Mouse (Mus musculus) liver, embryonic 11.5 days (tissue): ENCODE results near the gene Pradc1. TPM values are rescaled to one million over a fixed set of nuclear protein-coding genes. Genes with fewer than 3 reads are reported as not detected.

ENCODE experiments used
- ATAC-seq: fragments of 200-750 bp; cut with Nextera tagmentation; replicated peaks from 2 replicates; pipeline ENCODE4 v1.8.0; 2017; ENCODE audit warnings: moderate number of reproducible peaks, mild to moderate bottlenecking, moderate TSS enrichment, moderate library complexity; ENCODE audit not compliant: low FRiP score
- DNase-seq: peaks from one replicate; pipeline ENCODE4 v3.0.0-alpha.2; 2017; ENCODE audit warnings: low spot score
- H3K27ac ChIP-seq: fragments of 300-500 bp; sonication (generic); 2 replicates; pipeline ENCODE4 v1.5.1; 2014; ENCODE audit warnings: mild to moderate bottlenecking, low read depth, low read length, control low read depth
- H3K27me3 ChIP-seq: fragments of 300-500 bp; sonication (generic); replicated peaks from 2 replicates; pipeline ENCODE4 v1.6.1; 2014; ENCODE audit warnings: low read length, mixed read lengths; ENCODE audit not compliant: control insufficient read depth, insufficient read depth
- H3K36me3 ChIP-seq: fragments of 300-500 bp; sonication (generic); 2 replicates; pipeline ENCODE4 v1.6.1; 2014; ENCODE audit warnings: mild to moderate bottlenecking, low read length, moderate library complexity, mixed read lengths; ENCODE audit not compliant: control insufficient read depth, insufficient read depth
- H3K4me1 ChIP-seq: fragments of 300-500 bp; sonication (generic); replicated peaks from 2 replicates; pipeline ENCODE4 v1.6.1; 2014; ENCODE audit warnings: low read length, mixed read lengths; ENCODE audit not compliant: control insufficient read depth, insufficient read depth
- H3K4me2 ChIP-seq: fragments of 300-500 bp; sonication (generic); 2 replicates; pipeline ENCODE4 v1.6.1; 2014; ENCODE audit warnings: mild to moderate bottlenecking, control low read depth, moderate library complexity
- H3K4me3 ChIP-seq: fragments of 300-500 bp; sonication (generic); 2 replicates; pipeline ENCODE4 v1.5.1; 2014; ENCODE audit warnings: low read depth, low read length, control low read depth
- H3K9ac ChIP-seq: fragments of 300-500 bp; sonication (generic); 2 replicates; pipeline ENCODE4 v1.6.1; 2014; ENCODE audit warnings: low read depth, low read length, control low read depth
- H3K9me3 ChIP-seq: fragments of 300-500 bp; sonication (generic); 2 replicates; pipeline ENCODE4 v1.6.1; 2016; ENCODE audit warnings: low read length, inconsistent platforms, mixed read lengths; ENCODE audit not compliant: control insufficient read depth
- WGBS: fragments of 180-500 bp; shearing (Covaris S2); extraction: QIAGEN DNeasy Blood & Tissue Kit; methylation state at CpG from one replicate; pipeline ENCODE4 v1.1.7; 2014; 5-methylcytosine and 5-hydroxymethylcytosine counted together
- polyA plus RNA-seq: library from polyadenylated mRNA; unstranded; fragments of >200 nt; fragmentation: Nextera tagmentation; extraction: Ambion mirVana; gene quantifications from 2 replicates; pipeline ENCODE4 v1.2.1, GENCODE M21; 2014

Pradc1 gene
- polyA plus RNA-seq, 1 experiment from 2014 or later, result 35.7 TPM

DNA sequence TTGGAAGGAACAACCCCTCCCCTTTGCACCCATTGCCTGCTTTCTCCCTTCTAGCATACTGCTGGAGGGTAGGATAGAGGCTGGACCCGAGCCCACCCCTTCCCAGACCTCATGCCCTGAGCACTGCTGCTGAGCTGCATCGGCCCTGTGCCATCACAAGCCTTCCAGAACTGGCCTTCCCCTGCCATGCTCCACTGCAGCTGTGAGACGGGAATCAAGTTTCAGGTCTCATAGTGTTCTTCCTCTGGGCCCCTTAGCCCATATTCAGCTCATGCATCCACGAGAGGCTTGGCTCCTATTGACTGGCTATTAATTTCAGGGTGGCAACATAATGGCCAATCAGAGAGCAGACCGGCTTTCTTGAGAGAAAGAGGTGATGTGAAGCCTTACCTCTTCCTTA, 6.5 kb downstream of the Pradc1 start:
- Histone ChIP-seq H3K4me1 (peaks cover under 1% of the 10 kb centered on the region; the same call in 1 of the 2 replicates), H3K4me3 (no peak overlapping the region), H3K27ac (no peak overlapping the region), H3K27me3 (no peaks in the 10 kb centered on the region), H3K9ac (no peak overlapping the region), H3K4me2 (no peak overlapping the region), H3K9me3 (no peaks in the 10 kb centered on the region), H3K36me3 (peaks cover 20% of the 10 kb centered on the region)
- ATAC-seq, result no peak
- 91% methylated on average over 5 of the region's 5 CpGs for WGBS
- no peak for DNase-seq

DNA sequence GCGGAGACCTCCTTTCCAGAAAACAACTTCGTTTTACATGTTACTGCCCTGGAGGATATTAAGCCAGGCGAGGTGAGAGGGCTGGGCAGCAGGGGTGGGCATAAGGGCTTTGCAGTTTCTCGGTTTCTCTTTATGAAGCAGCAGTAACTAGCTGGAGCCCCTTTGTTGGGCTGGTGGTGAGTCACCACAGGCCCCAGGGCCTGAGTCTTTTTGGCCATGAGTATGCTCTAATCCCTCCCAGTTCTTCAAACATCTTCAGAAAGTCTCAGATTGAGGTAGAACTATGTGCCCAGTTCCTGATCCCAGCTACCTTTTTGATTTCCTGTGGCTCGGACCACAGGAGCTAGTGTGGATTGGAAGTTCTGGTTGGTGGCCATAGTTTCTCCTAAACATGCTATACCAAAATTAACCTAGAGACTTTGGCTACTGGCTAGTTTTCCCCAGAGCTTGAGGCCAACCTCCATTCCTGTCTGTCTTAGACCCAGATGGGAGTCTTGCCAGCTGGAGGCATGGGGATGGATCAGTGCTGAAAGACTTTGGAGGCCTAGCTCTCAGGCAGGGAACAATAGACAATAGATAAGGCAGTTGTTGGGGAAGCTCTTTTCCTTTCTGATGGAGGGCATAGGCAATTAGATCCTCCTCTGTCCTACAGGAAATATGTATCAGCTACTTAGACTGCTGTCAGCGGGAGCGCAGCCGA, 7.4 kb downstream of the Pradc1 start:
- 84% methylated on average over 8 of the region's 8 CpGs for WGBS
- H3K36me3 ChIP-seq, result peaks cover 27% of the 10 kb centered on the region
- H3K27ac ChIP-seq, result no peak overlapping the region

DNA sequence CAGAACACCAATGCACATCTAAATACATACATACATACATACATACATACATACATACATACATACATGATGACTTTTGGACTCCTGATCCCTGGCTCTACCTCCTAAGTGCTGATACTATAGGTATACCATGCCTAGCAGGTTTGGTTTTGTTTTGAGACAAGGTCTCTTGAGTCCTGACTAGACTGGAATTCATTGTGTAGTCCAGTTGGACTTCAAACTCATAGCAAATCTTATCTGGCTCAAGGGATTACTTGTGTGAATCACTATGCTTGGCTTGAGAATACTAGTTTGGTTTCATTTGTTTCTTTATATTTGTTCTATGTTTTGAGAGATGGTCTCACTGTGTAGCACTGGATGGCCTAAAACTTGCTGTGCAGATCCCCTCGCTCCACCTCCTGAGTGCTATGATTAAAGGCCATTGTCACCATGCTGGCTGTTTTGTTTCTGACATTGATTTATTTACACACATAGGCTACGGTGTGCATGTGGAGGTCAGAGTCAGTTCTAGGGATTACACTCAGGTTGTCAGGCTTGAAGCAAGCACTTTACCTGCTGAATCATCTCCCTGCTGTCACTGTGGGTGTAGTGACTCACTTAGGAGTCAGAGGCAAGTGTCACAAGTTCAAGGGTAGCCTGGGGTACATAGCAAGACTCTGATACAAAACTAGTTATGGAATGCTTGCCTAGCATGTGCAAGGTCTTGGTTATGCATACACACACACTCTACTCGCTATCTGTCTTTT, 8.1 kb downstream of the Pradc1 start:
- 87% methylated on average over 3 of the region's 3 CpGs for WGBS
- no peak for DNase-seq
- no peaks in the 10 kb centered on the region for H3K27me3 ChIP-seq
- H3K36me3 ChIP-seq, result peaks cover 31% of the 10 kb centered on the region
- no peak overlapping the region for H3K27ac ChIP-seq
- H3K4me3 ChIP-seq, result no peak overlapping the region
- no peaks in the 10 kb centered on the region for H3K9me3 ChIP-seq
- no peaks in the 10 kb centered on the region for H3K4me1 ChIP-seq
- no peak overlapping the region for H3K9ac ChIP-seq
- H3K4me2 ChIP-seq, result no peak overlapping the region
- no peak for ATAC-seq

More for the DNA sequence above, 7.4 kb downstream of the Pradc1 start:
- no peak overlapping the region for H3K4me3 ChIP-seq
- no peak for ATAC-seq
- H3K27me3 ChIP-seq, result no peaks in the 10 kb centered on the region
- H3K4me1 ChIP-seq, result no peaks in the 10 kb centered on the region
- DNase-seq, result no peak
- no peak overlapping the region for H3K4me2 ChIP-seq
- H3K9me3 ChIP-seq, result no peaks in the 10 kb centered on the region
- H3K9ac ChIP-seq, result no peak overlapping the region

DNA sequence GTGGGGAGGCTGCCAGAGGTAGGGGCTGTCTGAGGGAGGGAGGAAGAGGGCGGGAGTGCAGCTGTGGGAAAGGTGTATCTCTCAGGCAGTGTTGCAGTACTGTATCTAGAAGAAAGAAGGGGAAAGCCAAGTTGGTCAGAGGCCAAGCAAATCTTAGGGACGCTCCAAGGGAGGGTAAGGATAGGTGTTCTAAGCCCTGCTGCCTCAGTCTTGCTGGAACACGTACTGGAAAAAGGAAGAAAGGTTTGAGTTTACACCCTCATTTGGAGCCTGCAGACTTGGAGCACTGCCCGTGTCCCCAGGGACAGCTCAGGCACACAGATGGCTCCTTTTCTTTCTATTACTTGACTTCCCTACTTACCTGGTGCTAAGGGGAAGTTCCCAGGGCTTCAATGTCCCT, 10.6 kb downstream of the Pradc1 start:
- Histone ChIP-seq H3K4me1 (0 out of 2 replicates have a peak, but pooled peaks cover under 1% of the 10 kb centered on the region), H3K36me3 (peaks cover 33% of the 10 kb centered on the region), H3K27me3 (no peaks in the 10 kb centered on the region), H3K9me3 (no peaks in the 10 kb centered on the region), H3K4me3 (no peak overlapping the region), H3K27ac (no peak overlapping the region), H3K9ac (no peak overlapping the region), H3K4me2 (no peak overlapping the region)
- DNase-seq (no peak), ATAC-seq (no peak)
- WGBS, result 90% methylated on average over 4 of the region's 4 CpGs

DNA sequence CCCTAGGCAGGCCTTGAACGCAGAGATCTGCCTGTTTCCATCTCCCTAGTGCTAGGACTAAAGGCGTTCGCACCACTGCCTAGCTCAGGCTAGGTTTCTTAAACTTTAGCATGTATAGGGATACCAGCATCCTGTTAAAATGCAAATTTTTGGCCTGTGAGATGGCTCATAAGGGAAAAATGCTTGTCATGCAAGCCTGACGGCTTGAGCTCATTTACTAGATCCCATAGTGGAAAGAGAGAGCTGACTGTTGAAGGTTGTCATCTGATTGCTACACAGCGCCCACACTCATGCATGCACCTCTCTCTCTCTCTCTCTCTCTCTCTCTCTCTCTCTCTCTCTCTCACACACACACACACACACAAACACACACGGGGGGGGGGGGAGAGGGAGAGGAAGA, 15.1 kb downstream of the Pradc1 start:
- 89% methylated on average over 5 of the region's 6 CpGs for WGBS
- H3K4me2 ChIP-seq, result no peak overlapping the region
- H3K9me3 ChIP-seq, result no peaks in the 10 kb centered on the region
- H3K27ac ChIP-seq, result no peak overlapping the region
- no peak overlapping the region for H3K4me3 ChIP-seq
- H3K4me1 ChIP-seq, result peaks cover 12% of the 10 kb centered on the region
- no peak overlapping the region for H3K9ac ChIP-seq
- H3K27me3 ChIP-seq, result no peaks in the 10 kb centered on the region
- ATAC-seq (no peak), DNase-seq (no peak)
- H3K36me3 ChIP-seq, result peaks cover 19% of the 10 kb centered on the region

DNA sequence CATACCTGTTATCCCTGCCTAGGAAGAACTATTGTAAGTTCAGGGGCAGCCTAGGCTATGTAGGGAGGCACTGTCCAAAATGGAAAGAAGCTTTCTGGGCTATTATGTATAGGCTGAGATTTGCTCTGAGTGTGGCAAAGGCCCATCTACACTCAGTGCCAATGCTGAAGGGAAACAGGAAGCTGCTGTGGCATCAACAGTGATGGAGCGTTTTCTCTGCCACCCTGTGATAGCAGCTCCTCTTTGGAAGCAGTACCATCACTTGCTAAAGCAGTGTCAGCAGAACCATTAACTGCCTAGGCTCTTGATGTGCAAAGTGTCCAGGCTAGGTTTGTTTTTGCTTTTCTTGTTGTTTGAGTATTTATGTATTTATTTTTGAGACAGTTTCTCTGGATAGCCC, 15.6 kb downstream of the Pradc1 start:
- ATAC-seq (no peak), DNase-seq (no peak)
- Histone ChIP-seq H3K4me3 (no peak overlapping the region), H3K4me1 (peaks cover 12% of the 10 kb centered on the region), H3K27ac (no peak overlapping the region), H3K9me3 (no peaks in the 10 kb centered on the region), H3K36me3 (peaks cover 18% of the 10 kb centered on the region), H3K9ac (no peak overlapping the region), H3K4me2 (no peak overlapping the region), H3K27me3 (no peaks in the 10 kb centered on the region)
- 69% methylated on average over 1 of the region's 1 CpGs for WGBS

DNA sequence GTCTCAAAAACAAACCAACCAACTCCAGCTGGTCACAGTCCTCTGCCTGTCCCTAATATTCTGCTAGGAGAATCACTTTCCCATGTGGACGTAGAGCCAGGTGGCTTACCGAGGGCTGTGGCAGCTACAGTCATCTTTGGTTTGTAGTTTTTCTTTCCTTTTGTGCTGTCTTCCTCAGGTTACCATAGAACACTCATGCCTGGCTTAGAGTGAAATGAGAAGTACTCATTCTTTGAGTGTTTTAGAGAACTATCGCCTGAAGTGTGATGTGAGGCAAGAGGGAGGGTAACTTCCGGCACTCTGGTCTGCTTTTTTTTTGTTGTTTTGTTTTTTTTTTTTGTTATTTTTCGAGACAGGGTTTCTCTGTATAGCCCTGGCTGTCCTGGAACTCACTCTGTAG, 17.9 kb downstream of the Pradc1 start:
- peaks cover 5% of the 10 kb centered on the region for H3K36me3 ChIP-seq
- ATAC-seq, result no peak
- no peak overlapping the region for H3K27ac ChIP-seq
- H3K27me3 ChIP-seq, result no peaks in the 10 kb centered on the region; the same call in 1 of the 2 replicates
- H3K4me1 ChIP-seq, result peaks cover 12% of the 10 kb centered on the region
- no peak for DNase-seq
- no peak overlapping the region for H3K4me3 ChIP-seq
- H3K9me3 ChIP-seq, result no peaks in the 10 kb centered on the region
- H3K9ac ChIP-seq, result no peak overlapping the region
- no peak overlapping the region; the same call in 1 of the 2 replicates for H3K4me2 ChIP-seq
- 72% methylated on average over 5 of the region's 5 CpGs for WGBS

DNA sequence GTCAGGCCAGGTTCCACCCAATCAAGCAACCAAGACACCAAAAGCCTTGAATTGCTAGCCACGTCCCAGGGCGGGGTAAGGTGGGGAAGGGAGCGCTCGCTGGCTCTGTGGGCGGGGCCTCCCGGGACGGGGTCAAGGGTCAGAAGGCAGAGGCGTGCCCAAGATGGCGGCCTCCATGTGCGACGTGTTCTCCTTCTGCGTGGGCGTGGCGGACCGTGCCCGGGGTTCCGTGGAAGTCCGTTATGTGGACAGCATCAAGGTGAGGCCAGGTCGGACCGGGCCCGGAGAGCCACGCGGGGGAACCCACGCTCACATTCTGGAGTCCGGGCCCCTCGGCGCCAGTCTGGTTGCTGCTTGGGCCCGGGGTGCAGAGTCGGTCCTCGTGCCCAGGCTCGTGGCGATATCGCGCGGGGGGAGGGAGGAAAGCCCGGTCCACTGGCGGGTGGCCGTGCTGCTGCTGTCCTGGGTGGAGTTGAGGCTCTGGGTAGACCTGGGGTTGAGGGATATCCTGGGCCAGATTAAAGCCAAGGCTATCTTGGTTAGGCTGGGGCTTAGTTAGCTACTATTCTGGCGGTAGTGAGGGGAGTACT, 19.8 kb downstream of the Pradc1 start, which contains the start of gene Smyd5:
Gene Smyd5, plus strand, starts transcription at position 148 of the 590 bp plus-strand sequence.
- H3K4me1 ChIP-seq, result peaks cover 12% of the 10 kb centered on the region
- H3K27ac ChIP-seq, result no peak within 1 kb of the TSS
- no peaks in the 10 kb centered on the region; the same call in 1 of the 2 replicates for H3K27me3 ChIP-seq
- under 1% methylated on average over 39 of the region's 39 CpGs for WGBS
- peak; percentile 93 for DNase-seq
- H3K4me3 ChIP-seq, result peak within 1 kb of the TSS; percentile 71
- ATAC-seq, result peak; percentile 91
- no peaks in the 10 kb centered on the region for H3K9me3 ChIP-seq
- no peaks in the 10 kb centered on the region for H3K36me3 ChIP-seq
- peak within 1 kb of the TSS; percentile 63 for H3K4me2 ChIP-seq
- H3K9ac ChIP-seq, result peak within 1 kb of the TSS; percentile 73
